Mouse (Mus musculus) neural tube, embryonic 15.5 days (tissue): ENCODE data around the gene B130006D01Rik. TPM values are rescaled to one million over a fixed set of nuclear protein-coding genes. Genes with fewer than 3 reads are reported as not detected.

Source experiments
- polyA plus RNA-seq: library from polyadenylated mRNA; unstranded; fragments of >200 nt; fragmentation: Nextera tagmentation; extraction: Ambion mirVana; gene quantifications from 2 replicates; pipeline ENCODE4 v1.2.1, GENCODE M21; 2015

B130006D01Rik gene
- polyA plus RNA-seq, 1 experiment from 2014 or later, result 0.99 TPM

Other genes with a start within 250 kb of the B130006D01Rik start
- gene Nxph3, start 209.0 kb upstream of the B130006D01Rik start, polyA plus RNA-seq, result 1.8 and 2.0 TPM in 2 replicates
- 69.1 and 69.3 TPM in 2 replicates for gene Ngfr, start 135.9 kb upstream of the B130006D01Rik start, polyA plus RNA-seq
- gene Phb, start 56.6 kb upstream of the B130006D01Rik start, polyA plus RNA-seq, result 205 and 208 TPM in 2 replicates
- gene Zfp652, start 10.9 kb upstream of the B130006D01Rik start, polyA plus RNA-seq, result 23.8 and 24.4 TPM in 2 replicates
- 0.64 TPM in 1 of 2 replicates, not detected in the other for gene Phospho1, start 100.9 kb downstream of the B130006D01Rik start, polyA plus RNA-seq
- 3.5 and 13.2 TPM in 2 replicates for gene Gngt2, start 113.6 kb downstream of the B130006D01Rik start, polyA plus RNA-seq
- 1.6 and 15.2 TPM in 2 replicates for gene Abi3, start 118.9 kb downstream of the B130006D01Rik start, polyA plus RNA-seq
- 5.1 TPM in 1 of 2 replicates, not detected in the other for gene B4galnt2, start 191.3 kb downstream of the B130006D01Rik start, polyA plus RNA-seq